Mouse (Mus musculus) forebrain, embryonic 13.5 days (tissue): ENCODE results near the gene Pxn. TPM values are rescaled to one million over a fixed set of nuclear protein-coding genes. Genes with fewer than 3 reads are reported as not detected.
A peak's percentile ranks its signal among the peaks of the same experiment; 100 is the strongest.
"Not testable (repeated sequence)": the region's sequence is repeated elsewhere in the genome, so short reads cannot be mapped to it uniquely, and the experiment has no call there.

Experiments
- ATAC-seq: fragments of 200-750 bp; cut with Nextera tagmentation; 2 replicates; pipeline ENCODE4 v1.8.0; 2017
- H3K27ac ChIP-seq: fragments of 300-500 bp; sonication (generic); 2 replicates; pipeline ENCODE4 v1.5.1; 2015; ENCODE audit warnings: inconsistent platforms, mild to moderate bottlenecking, moderate library complexity
- H3K27me3 ChIP-seq: fragments of 300-500 bp; sonication (generic); 2 replicates; pipeline ENCODE4 v1.6.1; 2015; ENCODE audit warnings: mild to moderate bottlenecking, inconsistent platforms
- H3K36me3 ChIP-seq: fragments of 300-500 bp; sonication (generic); 2 replicates; pipeline ENCODE4 v1.6.1; 2015; ENCODE audit warnings: mild to moderate bottlenecking, inconsistent platforms; ENCODE audit not compliant: poor library complexity, severe bottlenecking
- H3K4me1 ChIP-seq: fragments of 300-500 bp; sonication (generic); 2 replicates; pipeline ENCODE4 v1.6.1; 2015; ENCODE audit warnings: inconsistent platforms
- H3K4me2 ChIP-seq: fragments of 300-500 bp; sonication (generic); 2 replicates; pipeline ENCODE4 v1.6.1; 2015; ENCODE audit warnings: inconsistent platforms, mild to moderate bottlenecking, moderate library complexity
- H3K4me3 ChIP-seq: fragments of 300-500 bp; sonication (generic); 2 replicates; pipeline ENCODE4 v1.5.1; 2015; ENCODE audit warnings: mild to moderate bottlenecking, inconsistent platforms
- H3K9ac ChIP-seq: fragments of 300-500 bp; sonication (generic); 2 replicates; pipeline ENCODE4 v1.6.1; 2015; ENCODE audit warnings: mild to moderate bottlenecking, inconsistent platforms
- H3K9me3 ChIP-seq: fragments of 300-500 bp; sonication (generic); replicated peaks from 2 replicates; pipeline ENCODE4 v1.6.1; 2016; ENCODE audit warnings: inconsistent platforms
- WGBS: fragments of 180-500 bp; shearing (Covaris S2); methylation state at CpG from one replicate; pipeline ENCODE4 v1.1.7; 2015; 5-methylcytosine and 5-hydroxymethylcytosine counted together
- polyA plus RNA-seq: library from polyadenylated mRNA; unstranded; fragments of >200 nt; fragmentation: Nextera tagmentation; extraction: Ambion mirVana; gene quantifications from 2 replicates; pipeline ENCODE4 v1.2.1, GENCODE M21; 2015

Gene Pxn
- polyA plus RNA-seq, 1 experiment from 2014 or later: 16.8 TPM

DNA sequence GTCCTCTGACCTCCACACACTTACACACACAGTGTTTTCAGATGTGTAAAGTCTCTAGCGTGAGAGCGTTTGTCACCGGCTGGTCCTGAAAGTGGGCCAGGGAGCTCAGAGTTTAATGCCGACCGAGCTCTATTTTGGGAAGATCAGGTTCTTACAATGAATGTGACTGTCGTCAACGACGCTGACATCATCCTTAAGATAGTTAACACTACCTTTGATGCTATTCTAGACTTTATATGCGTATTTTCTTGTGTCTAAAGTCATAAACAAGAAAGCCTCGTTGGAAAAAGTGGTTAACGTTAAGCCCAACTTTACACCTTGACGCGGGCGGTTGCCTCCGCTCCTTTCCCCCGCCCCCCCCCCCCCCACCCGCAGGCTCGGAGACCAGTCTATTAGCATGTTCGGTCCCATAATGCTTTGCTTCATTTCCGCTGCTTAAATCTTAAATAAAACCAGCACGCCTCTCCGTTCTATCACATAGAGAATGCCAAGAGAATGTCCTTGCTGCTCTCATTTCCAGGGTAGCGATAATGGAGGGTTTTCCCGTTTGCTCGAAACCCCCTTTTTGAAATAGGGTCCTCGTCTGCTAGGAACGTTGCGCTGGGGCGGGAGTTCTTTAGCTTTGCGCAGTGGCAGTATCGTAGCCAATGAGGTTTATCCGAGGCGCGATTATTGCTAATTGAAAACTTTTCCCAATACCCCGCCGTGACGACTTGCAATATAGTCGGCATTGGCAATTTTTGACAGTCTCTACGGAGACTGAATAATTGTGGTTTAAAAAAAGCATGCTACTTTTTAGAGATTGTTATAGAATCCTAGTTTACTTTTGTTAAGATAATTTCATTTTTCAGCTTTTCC lies 17.4 kb upstream of the Pxn start:
- Histone ChIP-seq H3K4me3 (peak overlapping the region; percentile 37), H3K36me3 (no peaks in the 10 kb centered on the region), H3K27ac (peak overlapping the region; percentile 100), H3K4me2 (peak overlapping the region; percentile 71), H3K27me3 (no peaks in the 10 kb centered on the region; the same call in 1 of the 2 replicates), H3K9ac (peak overlapping the region; percentile 74), H3K9me3 (no peaks in the 10 kb centered on the region), H3K4me1 (peaks cover 29% of the 10 kb centered on the region)
- WGBS: under 1% methylated on average over 39 of the region's 39 CpGs
- peak; percentile 83 for ATAC-seq

DNA sequence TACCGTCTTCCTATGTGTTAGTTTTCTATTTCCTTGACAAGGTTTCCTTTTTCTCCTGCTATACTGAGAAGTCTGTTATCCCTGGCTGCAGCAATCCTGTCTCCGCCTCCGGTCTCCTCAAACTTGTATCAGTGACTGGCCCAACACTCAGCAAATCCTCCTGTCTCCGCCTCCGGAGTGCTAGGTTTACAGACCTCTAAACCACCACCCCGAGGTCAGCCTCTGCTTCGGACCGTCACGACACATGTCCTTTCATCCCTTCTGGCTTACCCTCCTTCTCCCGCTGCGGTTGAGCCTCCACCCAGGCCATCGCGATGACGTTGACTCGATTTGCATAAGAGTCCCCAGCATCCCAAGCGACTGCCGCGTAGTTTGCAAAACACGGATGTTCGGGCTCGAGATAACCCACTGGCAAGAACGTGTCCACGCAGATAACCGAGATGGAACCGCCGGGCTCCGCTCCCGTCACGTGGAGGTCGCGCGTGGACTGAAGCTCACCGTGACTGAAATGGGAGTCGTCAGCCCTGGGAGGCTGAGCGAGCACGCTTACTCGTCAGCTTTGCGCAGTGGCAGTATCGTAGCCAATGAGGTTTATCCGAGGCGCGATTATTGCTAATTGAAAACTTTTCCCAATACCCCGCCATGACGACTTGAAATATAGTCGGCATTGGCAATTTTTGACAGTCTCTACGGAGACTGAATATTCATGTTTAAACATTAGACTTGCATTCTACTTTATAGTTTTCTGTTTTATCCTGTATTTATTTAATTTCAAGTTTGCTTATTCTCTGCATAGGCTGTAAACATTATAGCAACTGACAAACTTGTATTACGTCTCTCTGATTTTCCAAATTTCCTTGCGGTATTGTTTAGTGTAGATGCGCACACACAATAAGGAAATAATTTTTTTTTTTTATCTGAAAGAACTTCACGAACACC lies 16.5 kb upstream of the Pxn start:
- under 1% methylated on average over 50 of the region's 50 CpGs for WGBS

DNA sequence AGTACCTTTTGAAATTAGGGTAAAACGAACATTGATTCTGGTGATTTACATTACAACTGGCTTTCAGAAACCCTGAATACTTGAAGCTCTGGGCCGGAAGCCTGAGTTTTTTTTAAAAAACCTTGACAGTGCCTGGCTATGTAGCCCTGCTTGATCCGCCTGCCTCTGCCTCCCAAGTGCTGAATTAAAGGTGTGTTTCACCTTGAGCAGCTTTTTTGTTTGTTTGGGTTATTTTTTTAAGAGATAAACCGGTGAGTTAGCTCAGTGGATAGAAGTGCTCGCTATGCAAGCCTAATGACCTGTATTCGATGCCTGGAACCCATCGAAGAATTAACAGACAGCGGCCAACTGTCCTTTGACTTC lies 15.9 kb upstream of the Pxn start:
- Histone ChIP-seq H3K9ac (no peak overlapping the region), H3K4me2 (peak overlapping the region; percentile 71), H3K4me1 (peaks cover 24% of the 10 kb centered on the region), H3K4me3 (no peak overlapping the region), H3K27ac (peak overlapping the region; percentile 61), H3K9me3 (no peaks in the 10 kb centered on the region), H3K36me3 (no peaks in the 10 kb centered on the region), H3K27me3 (no peaks in the 10 kb centered on the region; the same call in 1 of the 2 replicates)
- 12% methylated on average over 8 of the region's 8 CpGs for WGBS
- ATAC-seq: no peak

More for the DNA sequence above, 16.5 kb upstream of the Pxn start:
- peak; percentile 79 for ATAC-seq
- Histone ChIP-seq H3K9me3 (no peaks in the 10 kb centered on the region), H3K27ac (peak overlapping the region; percentile 100), H3K4me3 (peak overlapping the region; percentile 37), H3K4me1 (peaks cover 24% of the 10 kb centered on the region), H3K27me3 (no peaks in the 10 kb centered on the region; the same call in 1 of the 2 replicates), H3K36me3 (no peaks in the 10 kb centered on the region), H3K4me2 (peak overlapping the region; percentile 71), H3K9ac (peak overlapping the region; percentile 81)

DNA sequence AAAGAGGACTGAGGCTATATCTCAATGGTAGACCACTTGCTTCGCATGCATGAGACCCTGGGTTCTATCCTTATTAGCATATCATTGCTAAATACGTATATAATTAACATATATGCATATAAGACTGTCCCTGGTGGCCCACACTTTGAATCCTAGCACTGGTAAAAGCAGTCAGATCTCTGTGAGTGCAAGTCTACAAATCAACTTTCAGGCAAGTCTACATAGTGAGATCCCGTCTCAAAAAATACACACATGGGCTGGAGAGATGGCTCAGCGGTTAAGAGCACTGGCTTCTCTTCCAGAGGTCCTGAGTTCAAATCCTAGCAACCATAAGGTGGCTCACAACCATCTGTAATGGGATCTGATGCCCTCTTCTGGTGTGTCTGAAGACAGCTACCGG lies 15.4 kb upstream of the Pxn start:
- Histone ChIP-seq H3K4me3 (no peak overlapping the region), H3K9me3 (no peaks in the 10 kb centered on the region), H3K4me1 (peaks cover 24% of the 10 kb centered on the region), H3K4me2 (peak overlapping the region; percentile 71), H3K36me3 (no peaks in the 10 kb centered on the region), H3K27me3 (no peaks in the 10 kb centered on the region; the same call in 1 of the 2 replicates), H3K27ac (peak overlapping the region; percentile 61; the same call in 1 of the 2 replicates), H3K9ac (no peak overlapping the region)
- WGBS: 44% methylated on average over 5 of the region's 5 CpGs
- ATAC-seq: no peak

DNA sequence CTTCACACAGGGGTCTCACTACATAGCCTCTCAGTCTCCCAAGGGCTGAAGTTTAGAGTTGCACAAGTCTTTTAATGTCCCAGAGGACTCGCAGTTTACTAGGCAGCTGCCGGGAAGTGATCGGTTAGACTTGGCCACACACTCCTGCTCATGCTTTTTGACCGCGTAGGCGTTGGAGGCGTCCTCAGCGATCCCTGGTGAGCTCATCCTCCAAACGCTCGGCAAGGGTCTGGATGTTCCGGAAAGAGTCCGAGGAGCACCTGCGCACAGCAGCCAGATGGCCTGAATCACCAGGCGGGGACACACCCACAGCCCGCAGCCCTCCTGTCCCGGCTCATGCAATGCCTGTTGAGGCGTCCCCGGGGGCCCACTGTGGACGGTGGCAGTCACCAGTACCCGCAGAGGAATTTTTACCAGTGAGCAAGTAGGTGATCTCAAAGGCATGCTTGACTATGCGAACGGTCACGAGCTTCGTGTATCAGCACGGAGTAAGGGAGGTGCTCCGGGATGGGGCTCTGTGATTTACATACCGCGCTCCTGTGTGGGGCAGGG lies 14.6 kb upstream of the Pxn start:
- H3K4me3 ChIP-seq: 0 out of 2 replicates have a peak overlapping the region, but pooled peaks have one; percentile 3
- no peak for ATAC-seq
- no peak overlapping the region for H3K27ac ChIP-seq
- no peaks in the 10 kb centered on the region; the same call in 1 of the 2 replicates for H3K27me3 ChIP-seq
- peaks cover 24% of the 10 kb centered on the region for H3K4me1 ChIP-seq
- 4% methylated on average over 28 of the region's 28 CpGs for WGBS
- H3K36me3 ChIP-seq: no peaks in the 10 kb centered on the region
- no peaks in the 10 kb centered on the region for H3K9me3 ChIP-seq
- peak overlapping the region; percentile 34 for H3K9ac ChIP-seq
- peak overlapping the region; percentile 52 for H3K4me2 ChIP-seq

DNA sequence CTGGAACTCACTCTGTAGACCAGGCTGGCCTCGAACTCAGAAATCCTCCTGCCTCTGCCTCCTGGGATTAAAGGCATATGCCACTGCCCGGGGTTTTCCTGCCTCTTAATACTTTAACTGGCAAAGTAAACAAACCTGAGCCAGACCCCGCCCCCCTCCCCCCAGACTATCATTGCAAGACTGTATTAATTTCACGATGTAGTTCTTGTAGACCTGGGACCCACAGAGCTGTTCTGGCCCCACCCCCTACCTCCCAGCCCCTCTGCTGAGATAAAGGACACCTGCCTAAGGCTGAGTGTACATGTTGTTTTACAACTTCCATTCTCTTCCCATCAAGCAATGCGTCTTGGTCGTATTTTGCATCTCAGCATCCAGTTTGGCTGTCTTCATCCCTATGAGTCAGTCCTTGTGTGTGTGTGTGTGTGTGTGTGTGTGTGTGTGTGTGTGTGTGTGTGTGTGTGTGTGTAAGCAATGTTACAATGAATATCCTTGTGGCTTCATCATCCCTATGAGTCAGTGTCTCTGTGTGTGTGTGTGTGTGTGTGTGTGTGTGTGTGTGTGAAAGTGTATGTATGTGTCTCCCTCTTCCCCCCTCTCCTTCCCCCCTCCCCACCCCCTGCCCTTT lies 13.7 kb upstream of the Pxn start:
- Histone ChIP-seq H3K27me3 (no peaks in the 10 kb centered on the region; the same call in 1 of the 2 replicates), H3K36me3 (no peaks in the 10 kb centered on the region), H3K4me2 (no peak overlapping the region), H3K9ac (no peak overlapping the region), H3K9me3 (no peaks in the 10 kb centered on the region), H3K4me1 (peaks cover 24% of the 10 kb centered on the region), H3K27ac (no peak overlapping the region), H3K4me3 (no peak overlapping the region)
- ATAC-seq: no peak
- 82% methylated on average over 6 of the region's 6 CpGs for WGBS

DNA sequence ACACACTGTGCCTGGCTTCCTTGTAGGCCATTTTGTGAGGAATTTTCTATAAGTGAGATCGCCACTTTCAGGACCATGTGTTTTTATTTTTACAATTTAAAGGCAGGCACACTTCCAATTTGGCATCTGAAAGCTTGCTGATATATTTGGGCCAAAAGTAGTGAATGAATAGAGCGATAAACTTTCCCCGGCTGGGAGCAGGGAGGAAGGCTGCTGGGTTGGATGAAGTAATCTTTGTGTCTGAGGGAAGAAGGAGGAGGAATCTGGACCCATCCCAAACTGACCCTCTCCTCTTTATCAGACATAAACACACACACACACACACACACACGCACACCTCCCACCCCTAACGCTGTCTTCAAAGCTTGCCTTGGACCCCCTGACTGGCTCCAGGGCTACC lies 13.0 kb upstream of the Pxn start:
- Histone ChIP-seq H3K36me3 (no peaks in the 10 kb centered on the region), H3K9ac (no peak overlapping the region), H3K27ac (no peak overlapping the region), H3K27me3 (no peaks in the 10 kb centered on the region; the same call in 1 of the 2 replicates), H3K9me3 (no peaks in the 10 kb centered on the region), H3K4me2 (no peak overlapping the region), H3K4me3 (no peak overlapping the region), H3K4me1 (peaks cover 23% of the 10 kb centered on the region)
- no peak for ATAC-seq
- WGBS: 60% methylated on average over 5 of the region's 5 CpGs

DNA sequence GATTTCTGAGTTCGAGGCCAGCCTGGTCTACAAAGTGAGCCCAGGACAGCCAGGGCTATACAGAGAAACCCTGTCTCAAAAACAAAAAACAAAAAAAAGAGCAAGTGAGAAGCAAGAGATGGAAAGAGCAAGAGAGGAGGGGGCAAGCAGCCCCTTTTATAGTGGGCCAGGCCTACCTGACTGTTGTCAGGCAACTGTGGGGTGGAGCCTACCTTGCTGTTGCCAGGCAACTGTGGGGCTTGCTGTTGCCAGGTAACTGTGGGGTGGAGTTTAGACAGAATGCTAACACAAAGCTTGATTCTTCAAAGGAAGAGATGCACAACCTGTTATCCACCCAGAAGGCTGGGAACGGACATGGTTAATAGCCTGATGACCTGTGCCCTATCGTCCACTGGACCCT lies 10.9 kb upstream of the Pxn start:
- peaks cover 18% of the 10 kb centered on the region for H3K4me1 ChIP-seq
- H3K9me3 ChIP-seq, H3K4me3 ChIP-seq, H3K4me2 ChIP-seq, H3K9ac ChIP-seq, ATAC-seq, H3K27ac ChIP-seq, H3K36me3 ChIP-seq, H3K27me3 ChIP-seq: not testable (repeated sequence)
- 84% methylated on average over 3 of the region's 3 CpGs for WGBS

DNA sequence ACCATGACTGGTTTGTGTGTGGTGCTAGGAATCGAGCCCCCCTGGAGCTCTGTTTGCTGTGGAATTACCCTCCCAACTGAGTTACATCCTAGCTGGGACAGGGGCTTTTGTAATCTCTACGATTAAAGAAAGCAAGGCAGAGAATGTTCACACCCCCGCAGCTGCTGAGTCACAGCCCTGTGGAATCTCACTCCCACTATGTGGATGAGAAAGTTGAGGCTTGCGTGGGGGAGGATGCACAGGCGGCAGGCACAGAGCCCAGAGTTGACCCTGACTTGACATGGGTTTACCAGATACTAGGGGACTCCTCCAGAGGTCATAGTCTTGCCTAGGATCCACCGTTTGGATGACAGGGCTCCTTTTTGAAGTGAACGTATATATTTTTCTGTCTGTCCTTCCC lies 9.4 kb upstream of the Pxn start:
- Histone ChIP-seq H3K9me3 (no peaks in the 10 kb centered on the region), H3K4me1 (peaks cover 4% of the 10 kb centered on the region), H3K36me3 (no peaks in the 10 kb centered on the region), H3K4me2 (no peak overlapping the region), H3K4me3 (no peak overlapping the region), H3K9ac (no peak overlapping the region), H3K27me3 (no peaks in the 10 kb centered on the region; the same call in 1 of the 2 replicates), H3K27ac (no peak overlapping the region)
- ATAC-seq: no peak
- 85% methylated on average over 7 of the region's 7 CpGs for WGBS

DNA sequence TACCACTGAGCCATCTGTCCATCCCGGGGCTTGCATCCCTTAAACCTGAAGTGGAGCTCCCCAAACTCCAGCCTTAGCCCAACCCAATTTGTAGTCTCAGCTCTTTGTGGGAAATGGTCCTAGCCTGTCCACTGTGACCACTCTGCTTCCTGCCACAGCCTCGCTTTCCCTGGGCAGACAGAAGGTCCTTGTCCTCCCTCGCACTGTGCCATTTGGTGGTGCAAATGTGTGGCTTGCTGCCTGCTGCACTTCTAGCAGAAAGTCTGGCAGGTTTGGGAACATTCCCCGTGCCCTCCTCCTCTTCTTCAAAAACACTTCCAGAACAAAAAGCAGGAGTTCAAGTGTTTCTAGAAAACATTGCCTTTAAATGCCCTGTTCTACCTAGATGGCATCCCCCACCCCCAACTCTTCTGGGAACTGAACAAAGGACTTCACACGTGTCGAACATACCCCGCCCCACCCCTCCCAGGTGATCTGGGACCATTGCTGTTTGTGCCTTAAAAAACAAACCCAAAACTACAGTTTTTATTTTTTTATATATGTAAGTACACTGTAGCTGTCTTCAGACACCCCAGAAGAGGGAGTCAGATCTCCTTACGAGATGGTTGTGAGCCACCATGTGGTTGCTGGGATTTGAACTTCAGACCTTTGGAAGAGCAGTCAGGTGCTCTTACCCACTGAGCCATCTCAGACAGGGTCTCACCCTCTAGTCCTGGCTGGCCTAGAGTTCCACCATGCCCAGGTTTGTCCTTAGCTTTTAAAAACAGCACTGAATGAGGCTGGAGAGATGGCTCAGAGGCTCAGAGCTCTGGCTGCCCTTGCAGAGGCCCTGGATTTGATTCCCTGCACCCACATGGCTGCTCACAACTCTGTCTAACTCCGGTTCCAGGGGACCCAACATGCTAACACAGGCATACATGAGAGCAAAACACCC lies 7.9 kb upstream of the Pxn start:
- 61% methylated on average over 9 of the region's 9 CpGs for WGBS
- ATAC-seq: no peak
- Histone ChIP-seq H3K27ac (no peak overlapping the region), H3K36me3 (no peaks in the 10 kb centered on the region), H3K27me3 (no peaks in the 10 kb centered on the region; the same call in 1 of the 2 replicates), H3K4me2 (no peak overlapping the region), H3K9me3 (no peaks in the 10 kb centered on the region), H3K4me3 (no peak overlapping the region), H3K4me1 (no peaks in the 10 kb centered on the region), H3K9ac (no peak overlapping the region)
